Mouse (Mus musculus): ENCODE data around the gene Gm17581.
"Not testable (repeated sequence)": the region's sequence is repeated elsewhere in the genome, so short reads cannot be mapped to it uniquely, and the experiment has no call there.

Gene Gm17581

GRCm38 (mm10) chr2:155735766-155736165 lies at the start of gene Gm17581:
TSS of gene Gm17581 (minus strand) at chr2:155735866.
- not testable (repeated sequence) for DNase-seq (ENCODE audit: low spot score)

GRCm38 (mm10) chr2:155784534-155784933 lies 48.9 kb upstream of the Gm17581 start:
- no peak for DNase-seq (ENCODE audit: low spot score)

DNA sequence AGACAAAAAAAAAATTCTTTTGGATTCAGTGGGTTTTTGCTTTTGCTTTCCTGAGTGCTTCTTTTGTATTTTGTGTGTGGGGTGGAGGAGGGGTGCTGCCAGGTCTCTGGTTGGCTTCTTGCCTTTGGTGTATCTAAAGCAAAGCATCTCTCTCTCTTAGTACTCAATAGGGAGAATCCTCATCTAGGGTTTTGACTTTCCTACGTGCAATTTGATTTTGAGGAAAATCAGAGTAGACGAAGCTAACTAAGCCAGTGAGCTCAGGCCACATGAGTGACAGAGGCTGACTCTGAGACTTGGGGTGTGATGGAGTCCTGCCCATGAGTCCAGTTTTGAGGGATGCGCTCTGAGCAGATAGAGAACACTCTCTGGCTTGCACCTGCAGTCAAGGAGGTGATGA lies 43.8 kb upstream of the Gm17581 start:
- DNase-seq (ENCODE audit: low spot score): no peak

- no peak for DNase-seq (ENCODE audit: low spot score)
These were observed 43.4 kb upstream of the Gm17581 start for GRCm38 (mm10) chr2:155779066-155779465.

GRCm38 (mm10) chr2:155778004-155778403 lies 42.3 kb upstream of the Gm17581 start:
- no peak for DNase-seq (ENCODE audit: low spot score)

GRCm38 (mm10) chr2:155777688-155777985 lies 42.0 kb upstream of the Gm17581 start:
- DNase-seq (ENCODE audit: low spot score): no peak

DNA sequence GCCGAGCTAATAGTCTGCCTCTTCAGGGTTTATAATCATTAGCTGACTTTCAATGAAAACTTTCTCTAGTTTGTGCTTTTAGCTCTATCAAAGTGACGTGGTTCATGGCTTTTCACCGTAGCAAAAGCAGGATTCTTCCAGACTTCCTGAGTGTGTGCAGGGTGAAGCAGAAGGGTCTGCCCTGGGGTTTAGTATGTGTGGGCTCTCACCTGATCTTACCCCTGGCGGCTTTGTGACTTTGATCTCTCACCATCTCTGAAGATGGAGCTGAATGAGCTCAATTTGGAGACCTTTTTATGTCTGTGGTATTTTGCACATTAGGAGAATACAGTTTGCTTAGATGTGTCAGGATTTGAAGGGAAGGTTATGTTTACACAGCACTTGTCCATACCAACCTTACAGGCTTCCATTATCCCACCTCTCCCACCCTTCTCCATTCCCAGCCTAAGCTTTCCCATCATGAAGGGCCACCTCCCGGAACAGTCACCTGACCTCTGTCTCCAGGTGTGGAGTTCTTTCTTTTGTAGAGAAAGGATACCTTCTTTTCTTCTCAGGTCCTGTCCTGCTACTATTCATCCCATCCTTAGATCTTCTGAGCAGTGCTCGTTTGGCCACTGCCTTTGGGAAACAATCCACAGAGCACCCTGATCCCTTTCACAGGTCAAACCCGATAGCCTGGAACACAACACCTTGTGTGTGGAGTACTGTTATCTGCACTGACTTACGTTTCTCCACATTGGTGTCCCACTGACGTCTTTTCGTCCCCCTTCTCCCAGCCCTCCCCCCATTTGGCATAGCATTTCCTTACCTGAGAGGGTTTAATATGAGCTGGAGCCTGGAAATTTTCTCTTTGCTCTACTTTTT lies 41.4 kb upstream of the Gm17581 start:
- no peak for DNase-seq (ENCODE audit: low spot score)

GRCm38 (mm10) chr2:155775685-155776263 lies 40.1 kb upstream of the Gm17581 start:
- peak; percentile 54 for DNase-seq (ENCODE audit: low spot score)

- no peak for DNase-seq (ENCODE audit: low spot score)
These were observed 39.4 kb upstream of the Gm17581 start, which contains the start of gene Mmp24 for GRCm38 (mm10) chr2:155774927-155775684. TSS of gene Mmp24 (plus strand) at chr2:155775342.

- no peak for DNase-seq (ENCODE audit: low spot score)
These were observed 38.7 kb upstream of the Gm17581 start for GRCm38 (mm10) chr2:155774261-155774926.

GRCm38 (mm10) chr2:155773664-155774063 lies 38.0 kb upstream of the Gm17581 start:
- no peak for DNase-seq (ENCODE audit: low spot score)

- peak; percentile 71 for DNase-seq (ENCODE audit: low spot score)
These were observed 29.2 kb upstream of the Gm17581 start for GRCm38 (mm10) chr2:155764679-155765418.

- no peak for DNase-seq (ENCODE audit: low spot score)
These were observed 21.3 kb upstream of the Gm17581 start for GRCm38 (mm10) chr2:155756855-155757566.

- DNase-seq (ENCODE audit: low spot score): peak; percentile 63
These were observed 20.1 kb upstream of the Gm17581 start for GRCm38 (mm10) chr2:155755746-155756145.

DNA sequence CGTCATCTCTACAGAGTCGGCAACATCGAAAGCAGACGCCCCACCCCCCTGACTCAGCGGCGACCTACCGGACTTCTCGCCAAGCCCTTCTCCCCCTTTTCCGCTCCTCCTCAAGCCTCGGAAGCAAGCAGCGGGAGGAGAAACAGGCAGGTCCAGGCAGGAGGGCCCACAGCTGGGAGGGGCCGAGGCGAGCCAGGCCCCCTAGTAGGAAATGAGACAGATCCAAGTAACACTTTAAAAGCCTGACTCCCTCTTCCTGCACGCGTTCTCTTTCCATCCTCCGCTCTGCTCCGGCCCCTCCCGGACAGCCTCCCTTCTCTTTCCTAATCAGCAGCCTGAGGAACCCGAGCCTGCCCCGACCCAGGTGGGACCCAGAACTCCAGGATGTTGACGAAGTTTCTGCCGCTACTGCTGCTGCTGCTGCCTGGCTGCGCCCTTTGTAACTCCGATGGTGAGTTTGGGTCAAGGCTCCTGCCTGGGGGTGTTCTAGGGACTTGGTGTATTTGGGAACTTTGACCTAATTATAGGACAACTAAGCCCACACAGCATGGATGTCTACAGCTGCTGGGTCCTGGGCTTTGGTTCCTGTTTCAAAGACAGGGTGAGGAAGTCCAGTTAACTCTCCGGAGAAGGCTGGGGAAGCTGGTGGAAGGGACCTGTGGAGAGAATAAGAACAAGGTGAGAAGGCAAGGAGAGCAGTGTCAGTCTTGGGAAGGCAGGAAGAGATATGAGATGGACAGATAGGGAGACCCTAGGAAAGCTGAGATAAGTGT lies 15.5 kb upstream of the Gm17581 start, which contains the start of gene Procr:
Procr (plus strand) TSS at position 104 of the 773 bp plus-strand sequence.
- DNase-seq (ENCODE audit: low spot score): peak; percentile 61

- DNase-seq (ENCODE audit: low spot score): no peak
These were observed 13.7 kb upstream of the Gm17581 start for GRCm38 (mm10) chr2:155749394-155749793.

GRCm38 (mm10) chr2:155745487-155745886 lies 9.8 kb upstream of the Gm17581 start:
- DNase-seq (ENCODE audit: low spot score): no peak

DNA sequence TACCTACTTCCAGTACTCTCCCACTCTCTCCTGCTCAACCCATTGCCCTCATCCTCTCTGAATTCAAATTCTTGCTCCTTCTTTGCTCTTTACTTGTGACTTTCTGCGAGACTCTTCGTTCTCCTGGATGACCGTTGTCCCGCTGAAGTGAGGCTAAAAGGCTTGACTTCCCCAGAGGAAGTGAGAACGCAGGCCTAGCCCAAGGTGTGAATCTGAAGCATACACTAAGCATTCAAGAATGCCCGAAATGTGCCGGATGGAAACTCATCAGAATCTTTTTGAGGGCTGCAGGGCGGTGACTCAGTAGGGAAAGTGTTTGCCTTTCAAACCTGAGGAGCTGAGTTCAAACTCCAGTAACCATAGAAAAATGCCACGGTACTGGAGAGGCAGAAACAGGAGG lies 7.7 kb upstream of the Gm17581 start:
- DNase-seq (ENCODE audit: low spot score): no peak

DNA sequence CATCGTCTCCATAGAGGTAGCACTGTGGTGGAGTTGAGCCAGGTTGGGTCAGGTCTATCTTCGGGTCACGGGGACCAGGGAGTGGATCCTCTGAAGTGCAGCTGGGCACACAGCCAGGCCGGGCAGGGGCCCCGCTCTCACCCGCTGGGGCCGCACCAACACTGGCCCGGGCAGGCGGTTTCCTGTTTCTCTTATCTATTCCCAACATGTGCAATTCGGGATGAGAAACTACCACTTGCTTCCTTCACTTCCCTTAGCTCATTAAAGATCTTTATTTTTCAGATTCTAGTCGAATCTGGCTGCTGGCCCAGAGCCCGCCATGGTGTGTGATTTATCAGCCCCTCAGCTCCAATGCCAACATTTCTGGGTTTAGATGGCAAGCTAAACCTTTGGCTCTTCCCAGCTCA lies 7.3 kb upstream of the Gm17581 start:
- DNase-seq (ENCODE audit: low spot score): peak; percentile 36

DNA sequence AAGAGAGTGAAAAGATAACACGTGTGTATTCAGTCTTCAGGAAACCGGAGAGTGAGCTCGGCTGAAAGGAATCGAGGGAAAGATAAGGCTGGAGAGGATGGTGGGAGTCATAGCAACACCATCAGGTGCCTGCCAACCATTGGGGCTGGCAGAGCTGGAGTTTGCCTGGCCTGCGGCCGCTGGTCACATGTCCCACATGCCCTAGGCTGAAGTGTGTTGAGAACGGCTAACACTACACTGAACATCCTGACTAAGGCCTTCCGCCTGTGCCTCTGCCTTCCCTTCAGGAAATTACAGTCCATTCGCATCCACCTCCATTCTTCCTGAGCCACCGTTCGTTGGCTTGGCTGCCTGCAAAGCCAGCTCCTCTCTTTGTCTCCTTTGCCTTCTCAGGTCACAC lies 6.5 kb upstream of the Gm17581 start:
- no peak for DNase-seq (ENCODE audit: low spot score)
